Mouse (Mus musculus) CD8-positive naive resting alpha-beta T cell, adult 57 days (primary cell): ENCODE data around the gene Gm20908. TPM values are rescaled to one million over a fixed set of nuclear protein-coding genes. Genes with fewer than 3 reads are reported as not detected.

Experiments used
- total RNA-seq: library from RNA; stranded (reverse); gene quantifications from one replicate; pipeline ENCODE4 v1.2.4, GENCODE M21; 2023

Gm20908 gene
- total RNA-seq, result not detected

GRCm38 (mm10) chrY:64472966-64473365 lies at the start of gene Gm20908:
Gene Gm20908, plus strand, starts transcription at chrY:64473266.

